Mouse (Mus musculus) effector memory CD4-positive, alpha-beta T cell, adult 7 months (primary cell): Measurements from ENCODE around the gene Asrgl1. TPM values are rescaled to one million over a fixed set of nuclear protein-coding genes. Genes with fewer than 3 reads are reported as not detected.

ENCODE experiments used
- polyA plus RNA-seq: library from polyadenylated mRNA; unstranded; fragments of 100-300 nt; shearing (Covaris generic); gene quantifications from one replicate; pipeline ENCODE4 v1.2.1, GENCODE M21; 2017

The Asrgl1 gene
- polyA plus RNA-seq = 29.7 TPM

GRCm38 (mm10) chr19:9135512-9136331 lies at the start of gene Asrgl1:
TSS of gene Asrgl1 (minus strand) at chr19:9135636.

GRCm38 (mm10) chr19:9087821-9088220 lies 47.6 kb downstream of the Asrgl1 start, which contains the start of gene Scgb1a1:
TSS of gene Scgb1a1 (minus strand) at chr19:9087958.

Other genes with a start within 250 kb of the Asrgl1 start
- gene 1810009A15Rik, start 246.8 kb downstream of the Asrgl1 start, polyA plus RNA-seq = 32.1 TPM
- gene Gm49416, start 246.7 kb downstream of the Asrgl1 start, polyA plus RNA-seq = not detected
- 34.6 TPM for gene Ints5, start 242.6 kb downstream of the Asrgl1 start, polyA plus RNA-seq
- gene Ganab, start 237.6 kb downstream of the Asrgl1 start, polyA plus RNA-seq = 91.0 TPM
- 57.0 TPM for gene B3gat3, start 215.3 kb downstream of the Asrgl1 start, polyA plus RNA-seq
- 4.5 TPM for gene Rom1, start 206.3 kb downstream of the Asrgl1 start, polyA plus RNA-seq
- gene Eml3, start 206.1 kb downstream of the Asrgl1 start, polyA plus RNA-seq = 74.5 TPM
- gene Mta2, start 193.8 kb downstream of the Asrgl1 start, polyA plus RNA-seq = 211 TPM
- gene Tut1, start 181.8 kb downstream of the Asrgl1 start, polyA plus RNA-seq = 55.0 TPM
- gene Eef1g, start 168.6 kb downstream of the Asrgl1 start, polyA plus RNA-seq = 259 TPM
- gene Ahnak, start 146.4 kb downstream of the Asrgl1 start, polyA plus RNA-seq = 193 TPM
- gene Scgb1a1, start 47.7 kb downstream of the Asrgl1 start, polyA plus RNA-seq = not detected